Mouse (Mus musculus) kidney, postnatal 25 days (tissue): ENCODE results near the gene Cabp1.
A peak's percentile ranks its signal among the peaks of the same experiment; 100 is the strongest.
"Not testable (repeated sequence)": the region's sequence is repeated elsewhere in the genome, so short reads cannot be mapped to it uniquely, and the experiment has no call there.

ENCODE experiments used
- DNase-seq, 2 experiments: peaks; one replicate each; pipeline ENCODE4 v3.0.0; 2021; ENCODE audit warnings: mixed read lengths in 2 of 2

The Cabp1 gene

GRCm38 (mm10) chr5:115170150-115170549, 24.0 kb downstream of the Cabp1 start:
- DNase-seq = peak; percentile 66 to 80

DNA sequence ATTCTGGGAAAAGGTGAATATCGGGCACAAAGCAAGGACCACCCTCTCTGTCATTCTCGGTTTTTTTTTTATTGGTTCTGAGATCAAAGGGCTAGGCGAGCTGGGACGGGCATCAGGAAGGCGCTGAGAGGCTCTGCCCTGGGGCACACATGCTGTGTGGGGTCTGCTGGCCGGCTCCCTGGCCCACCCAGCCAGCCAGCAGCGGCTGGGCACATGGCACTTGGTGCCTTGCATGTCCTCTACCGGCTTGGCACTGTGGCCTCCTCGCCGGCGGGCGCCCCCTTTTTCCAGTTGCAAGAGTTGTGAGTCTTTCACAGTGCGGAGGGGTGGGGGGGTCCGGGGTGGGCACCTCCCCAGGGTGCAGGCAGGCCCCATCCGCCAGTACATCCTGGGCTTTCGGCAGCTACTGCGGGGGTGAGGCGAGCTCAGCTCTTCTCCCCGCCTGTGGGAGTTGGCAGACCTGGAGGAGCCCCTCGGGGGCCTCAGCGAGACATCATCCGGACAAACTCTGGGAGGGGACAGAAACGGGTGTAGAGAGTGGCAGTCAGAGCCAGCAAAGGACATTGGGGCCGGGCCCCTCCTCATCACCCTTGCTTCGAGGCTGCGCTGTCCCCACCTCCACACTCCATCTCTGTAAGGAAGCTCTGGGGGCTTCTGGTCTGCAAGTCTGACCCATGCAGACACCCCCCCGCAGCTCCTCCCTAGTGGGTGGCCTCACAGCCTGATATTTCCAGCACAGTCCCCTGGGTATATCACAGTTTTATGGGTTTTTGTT, 25.4 kb downstream of the Cabp1 start:
- peak in 1 of 2 experiments; percentile 37 for DNase-seq

- DNase-seq = peak in 1 of 2 experiments; percentile 64
Observed at GRCm38 (mm10) chr5:115167396-115167795, 26.8 kb downstream of the Cabp1 start.

GRCm38 (mm10) chr5:115166815-115167194, 27.4 kb downstream of the Cabp1 start:
- no peak for DNase-seq

GRCm38 (mm10) chr5:115165895-115166814, 28.0 kb downstream of the Cabp1 start:
- DNase-seq = peak; percentile 77 to 84

GRCm38 (mm10) chr5:115165351-115165750, 28.8 kb downstream of the Cabp1 start:
- peak in 1 of 2 experiments; percentile 54 for DNase-seq

DNA sequence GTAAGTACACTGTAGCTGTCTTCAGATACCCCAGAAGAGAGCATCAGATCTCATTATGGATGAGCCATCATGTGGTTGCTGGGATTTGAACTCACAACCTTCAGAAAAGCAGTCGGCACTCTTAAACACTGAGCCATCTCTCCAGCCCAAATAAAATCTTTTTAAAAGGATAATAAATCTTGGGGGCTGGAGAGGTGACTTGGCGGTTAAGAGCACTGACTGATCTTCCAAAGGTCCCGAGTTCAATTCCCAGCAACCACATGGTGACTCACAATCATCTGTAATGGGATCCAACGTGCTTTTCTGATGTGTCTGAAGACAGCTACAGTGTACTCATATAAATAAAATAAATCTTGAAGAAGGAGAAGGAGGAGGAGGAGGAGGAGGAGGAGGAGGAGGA, 29.7 kb downstream of the Cabp1 start:
- DNase-seq = not testable (repeated sequence)

- peak; percentile 79 to 83 for DNase-seq
Observed at GRCm38 (mm10) chr5:115163563-115163962, 30.6 kb downstream of the Cabp1 start.

- DNase-seq = not testable (repeated sequence)
Observed at GRCm38 (mm10) chr5:115161940-115162279, 32.3 kb downstream of the Cabp1 start.

GRCm38 (mm10) chr5:115161064-115161939, 32.9 kb downstream of the Cabp1 start:
- peak; percentile 47 for DNase-seq

DNA sequence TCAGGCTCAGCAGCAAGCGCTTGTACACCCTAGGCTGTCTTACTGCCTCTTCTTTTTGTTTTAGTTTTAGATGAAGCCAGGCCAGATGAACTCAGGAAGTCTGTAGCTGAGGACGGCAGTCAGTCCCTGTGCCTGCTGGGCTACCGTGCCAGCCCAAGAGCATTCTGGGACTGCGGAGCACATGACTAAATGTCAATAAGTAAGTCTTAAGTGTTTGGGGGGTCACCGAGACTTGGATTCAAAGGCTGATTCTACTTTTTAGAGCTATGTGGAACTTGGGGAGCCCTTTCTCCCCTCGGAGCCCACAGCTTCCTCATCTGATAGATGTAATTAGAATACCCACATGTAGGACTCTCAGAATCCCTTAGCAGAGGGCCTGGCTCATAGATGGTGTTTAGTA, 33.5 kb downstream of the Cabp1 start:
- DNase-seq = no peak

GRCm38 (mm10) chr5:115159165-115159564, 35.0 kb downstream of the Cabp1 start:
- no peak for DNase-seq

GRCm38 (mm10) chr5:115158040-115158983, 35.9 kb downstream of the Cabp1 start, which contains the start of gene Mlec:
TSS of gene Mlec (minus strand) at chr5:115158179.
- DNase-seq = peak; percentile 98 to 100

DNA sequence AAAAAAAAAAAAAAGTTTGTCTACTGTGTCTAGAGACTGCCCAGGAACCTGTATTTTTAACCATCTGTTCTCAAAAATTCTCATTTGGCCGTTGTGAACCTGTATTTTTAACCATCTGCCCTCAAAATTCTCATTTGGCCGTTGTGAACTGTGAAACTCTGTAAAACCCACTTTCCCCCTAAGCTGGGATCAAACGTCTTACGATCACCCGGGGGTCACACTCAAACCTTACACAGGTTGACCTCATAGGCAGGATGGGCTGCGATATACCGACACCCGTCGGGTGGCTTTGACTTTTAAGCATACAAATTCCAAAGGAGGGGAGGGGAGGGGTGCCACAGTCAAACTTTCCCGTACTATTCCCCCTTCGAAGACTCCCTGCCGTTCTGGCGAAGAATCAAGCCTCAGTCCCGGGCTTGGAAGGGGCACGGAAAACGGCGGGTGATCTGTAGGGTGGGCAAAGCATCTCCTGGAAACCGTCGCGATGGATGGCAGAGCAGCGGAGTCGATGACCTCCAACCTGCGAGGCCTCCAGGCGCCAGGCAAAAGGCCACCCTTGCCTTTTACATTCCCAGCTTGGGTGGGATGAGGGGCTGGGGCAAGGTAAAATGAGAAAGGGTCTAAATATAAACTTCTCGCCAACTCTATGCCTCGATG, 37.1 kb downstream of the Cabp1 start:
- peak in 1 of 2 experiments; percentile 56 for DNase-seq

DNA sequence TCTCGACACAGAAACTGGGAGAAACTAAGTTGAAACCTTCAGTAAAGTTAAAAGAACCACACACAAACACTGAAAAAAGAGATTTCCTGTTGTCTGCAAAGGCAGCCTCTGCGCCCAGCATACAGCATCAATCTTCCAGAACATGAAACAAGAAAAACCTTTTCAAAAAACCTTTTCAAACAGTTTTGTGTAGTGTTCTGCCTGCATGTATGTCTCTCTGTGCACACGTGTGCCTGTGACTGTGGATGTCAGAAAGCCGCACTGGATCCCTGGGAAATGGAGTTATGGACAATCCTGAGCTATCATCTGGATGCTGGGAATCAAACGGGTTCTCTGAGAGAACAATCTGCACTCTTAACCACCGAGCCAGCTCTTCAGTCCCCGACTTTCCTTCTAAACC, 37.8 kb downstream of the Cabp1 start:
- peak in 1 of 2 experiments; percentile 21 for DNase-seq

- DNase-seq = peak; percentile 82 to 91
Observed at GRCm38 (mm10) chr5:115155831-115156230, 38.4 kb downstream of the Cabp1 start.

DNA sequence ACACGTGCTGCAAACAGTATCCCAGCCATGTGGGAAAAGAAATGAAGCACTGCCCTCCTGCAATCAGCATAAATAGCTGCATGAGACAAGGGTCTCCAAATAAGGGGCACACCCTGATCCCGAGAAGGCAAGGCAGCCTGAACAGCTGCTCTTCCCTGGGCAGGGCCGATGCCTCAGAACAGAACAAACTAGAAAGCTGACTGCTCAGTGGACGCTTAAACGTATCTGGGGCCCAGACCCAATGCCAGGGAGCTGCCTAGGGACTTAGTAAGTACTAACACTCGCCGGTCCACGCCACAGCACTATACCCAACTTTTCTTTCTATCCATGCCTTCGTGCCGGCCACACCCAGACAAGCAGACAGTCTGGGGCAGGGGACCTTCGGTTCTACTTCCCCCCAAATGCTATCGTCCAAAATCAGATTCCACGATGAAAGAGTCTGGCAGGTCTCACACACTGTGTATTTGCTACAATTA, 39.0 kb downstream of the Cabp1 start:
- DNase-seq = peak in 1 of 2 experiments; percentile 37

DNA sequence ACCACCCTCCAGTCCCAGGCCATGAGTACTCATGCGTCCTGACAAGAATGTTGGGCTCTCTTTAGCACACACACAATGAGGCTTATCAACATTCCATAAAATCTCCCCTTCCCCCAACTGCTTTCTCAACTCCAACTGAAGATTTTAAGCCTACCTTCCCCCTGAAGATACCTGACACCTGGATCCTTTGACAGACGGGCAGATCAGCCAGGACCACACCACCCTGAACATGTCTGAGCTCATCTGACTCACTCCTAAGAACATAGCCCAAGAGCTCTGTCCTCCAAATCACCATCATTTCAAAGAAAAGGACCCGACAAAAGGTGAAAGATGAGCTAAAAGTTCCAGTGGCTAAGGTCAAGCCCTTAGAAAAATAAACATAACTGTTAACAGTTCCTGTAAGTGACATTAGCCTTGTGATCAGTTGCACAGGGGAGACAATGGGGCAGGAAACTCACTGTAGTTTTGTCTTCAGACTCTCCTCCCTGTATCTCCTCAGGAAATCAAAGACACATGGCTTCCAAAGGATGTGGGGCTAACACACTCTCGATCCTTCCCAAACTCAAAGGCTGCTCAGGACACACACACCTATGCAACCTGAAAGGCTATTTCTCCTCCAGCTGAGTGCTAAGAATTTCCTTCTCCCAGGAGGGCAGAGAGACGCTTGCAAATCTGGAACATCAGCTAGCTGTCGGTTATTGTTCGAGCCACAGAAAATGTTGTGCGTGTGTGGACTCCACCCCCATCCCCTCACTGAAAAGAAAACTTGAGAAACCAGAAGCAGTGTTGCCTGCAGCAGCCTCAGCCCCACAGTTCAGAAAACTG, 41.8 kb downstream of the Cabp1 start:
- peak in 1 of 2 experiments; percentile 27 for DNase-seq

DNA sequence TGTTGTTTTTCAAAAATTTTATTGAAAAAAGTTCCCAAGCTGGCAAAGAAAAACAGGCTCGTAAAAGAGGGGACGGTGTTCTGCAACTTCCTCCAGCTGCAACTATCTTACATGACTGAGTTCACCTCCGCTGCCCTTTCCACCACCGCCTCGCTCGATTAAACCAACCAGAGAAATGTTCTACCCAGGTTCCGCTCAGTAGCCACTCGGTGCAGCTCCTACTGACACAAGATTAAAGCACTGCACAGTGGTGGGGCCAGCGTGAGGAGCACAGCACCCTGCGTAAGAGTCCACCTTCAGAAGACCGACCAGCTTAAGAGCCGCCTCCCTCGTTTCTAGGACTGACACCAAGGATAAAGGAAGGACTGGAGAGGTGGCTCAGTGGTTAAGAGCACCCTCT, 42.7 kb downstream of the Cabp1 start:
- peak; percentile 70 to 90 for DNase-seq

GRCm38 (mm10) chr5:115150991-115151390, 43.2 kb downstream of the Cabp1 start:
- DNase-seq = peak in 1 of 2 experiments; percentile 36
